Mouse (Mus musculus) G1E (cell line): ENCODE data around the gene Tnnt2.

Source experiments
- CTCF ChIP-seq: IDR thresholded peaks from 2 replicates; pipeline ENCODE4 v1.5.1; 2012; ENCODE audit warnings: low read depth, low read length, inconsistent platforms, mixed read lengths
- GATA1 ChIP-seq: IDR thresholded peaks from 2 replicates; pipeline ENCODE4 v1.6.1; 2012; ENCODE audit warnings: borderline replicate concordance, low read length, inconsistent platforms, mixed read lengths
- GATA2 ChIP-seq: IDR thresholded peaks from 2 replicates; pipeline ENCODE4 v1.6.1; 2012; ENCODE audit warnings: low read depth, low read length, inconsistent platforms, borderline replicate concordance
- POLR2AphosphoS5 ChIP-seq: IDR thresholded peaks from 2 replicates; pipeline ENCODE4 v1.6.1; 2012; ENCODE audit warnings: low read depth, low read length, inconsistent platforms; ENCODE audit not compliant: insufficient replicate concordance
- TAL1 ChIP-seq: conservative IDR thresholded peaks from 2 replicates; pipeline ENCODE4 v1.6.1; 2012; ENCODE audit warnings: low read depth, low read length, inconsistent platforms, mixed read lengths

DNA sequence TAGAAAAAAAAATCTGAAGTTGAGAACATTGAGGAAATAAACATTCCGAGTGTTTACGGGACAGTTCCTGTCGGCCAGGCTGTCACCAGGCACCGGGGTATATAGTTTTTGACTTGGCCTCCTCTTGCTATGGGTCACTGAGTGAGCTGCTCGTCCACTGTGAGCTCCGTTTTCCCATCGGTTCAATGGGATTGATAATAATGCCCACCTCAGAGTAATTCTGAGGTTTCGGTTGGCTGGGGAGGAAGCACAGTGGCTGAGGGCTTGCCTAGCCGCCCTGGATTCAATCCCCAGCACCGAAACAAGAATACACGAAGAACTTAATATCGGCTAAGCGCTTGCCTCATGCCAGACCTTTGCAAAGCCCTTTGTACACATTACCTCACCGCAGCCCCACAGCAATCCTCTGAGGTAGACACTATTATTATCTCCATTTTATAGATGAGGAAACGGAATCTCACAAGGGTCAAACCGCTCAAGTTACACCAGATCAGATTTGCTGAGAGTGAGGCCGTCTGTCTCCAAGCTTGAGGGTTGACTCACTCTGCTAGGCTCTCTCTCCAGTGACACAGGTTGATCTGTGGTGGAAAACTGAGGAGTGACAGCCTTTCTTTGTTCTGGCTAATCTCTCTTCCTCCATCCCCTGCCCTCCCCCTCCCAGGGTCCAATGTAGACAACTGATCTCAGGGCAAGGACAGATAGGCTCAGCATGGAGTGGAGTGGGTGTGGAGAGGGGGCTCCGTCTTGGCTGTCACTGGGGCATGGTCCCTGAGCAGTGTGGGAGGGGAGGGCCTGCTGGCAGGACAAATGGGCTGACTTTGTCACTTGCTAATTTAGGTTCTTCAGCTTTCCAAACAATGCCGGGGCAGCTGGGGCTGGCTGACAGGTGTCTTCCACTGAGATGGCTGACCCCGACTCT, 41.7 kb upstream of the Tnnt2 start:
- no peak for TF ChIP-seq GATA2
- TF ChIP-seq CTCF: no peak
- no peak for TF ChIP-seq TAL1
- TF ChIP-seq POLR2AphosphoS5: no peak
- no peak for TF ChIP-seq GATA1
